Mouse (Mus musculus) cerebellum, adult 11 months (tissue): ENCODE data around the gene Myh1.

Experiments
- DNase-seq: peaks from one replicate; pipeline ENCODE4 v3.0.0; 2022

Myh1 gene

GRCm38 (mm10) chr11:67235639-67236358 is 35.9 kb downstream of the Myh1 start:
- DNase-seq = no peak

- DNase-seq = no peak
These were observed 36.9 kb downstream of the Myh1 start for GRCm38 (mm10) chr11:67236799-67237198.

GRCm38 (mm10) chr11:67237481-67238079 is 37.7 kb downstream of the Myh1 start, which contains the start of gene Myh4:
Gene Myh4, plus strand, starts transcription at chr11:67238029.
- no peak for DNase-seq

- DNase-seq = no peak
These were observed 41.2 kb downstream of the Myh1 start for GRCm38 (mm10) chr11:67241051-67241450.

- DNase-seq = no peak
These were observed 53.8 kb downstream of the Myh1 start for GRCm38 (mm10) chr11:67253691-67254090.

- DNase-seq = no peak
These were observed 57.2 kb downstream of the Myh1 start for GRCm38 (mm10) chr11:67257048-67257447.

- DNase-seq = no peak
These were observed 61.1 kb downstream of the Myh1 start for GRCm38 (mm10) chr11:67260956-67261355.
